Mouse (Mus musculus) stomach, postnatal 0 days (tissue): ENCODE measurements at regions not wholly inside any gene's neighbourhood (a gene's known extent, or its start where the extent isn't known, plus 50 kb on each side); places are given as distances from the start of the nearest gene placed in this dataset.

Source experiments
- ATAC-seq: fragments of 200-750 bp; cut with Nextera tagmentation; 2 replicates; pipeline ENCODE4 v1.8.0; 2017; ENCODE audit not compliant: low FRiP score, low TSS enrichment
- DNase-seq: peaks from one replicate; pipeline ENCODE4 v3.0.0-alpha.2; 2016; ENCODE audit warnings: low spot score
- H3K27ac ChIP-seq: fragments of 300-500 bp; sonication (generic); replicated peaks from 2 replicates; pipeline ENCODE4 v1.5.1; 2014; ENCODE audit warnings: mild to moderate bottlenecking, control low read depth
- H3K27me3 ChIP-seq: fragments of 300-500 bp; sonication (generic); 2 replicates; pipeline ENCODE4 v1.6.1; 2014; ENCODE audit warnings: low read length; ENCODE audit not compliant: control insufficient read depth, insufficient read depth
- H3K36me3 ChIP-seq: fragments of 300-500 bp; sonication (generic); 2 replicates; pipeline ENCODE4 v1.6.1; 2014; ENCODE audit warnings: low read length, mixed read lengths; ENCODE audit not compliant: control insufficient read depth, insufficient read depth
- H3K4me1 ChIP-seq: fragments of 300-500 bp; sonication (generic); replicated peaks from 2 replicates; pipeline ENCODE4 v1.6.1; 2014; ENCODE audit warnings: antibody characterized with exemption; ENCODE audit not compliant: control insufficient read depth, insufficient read depth
- H3K4me2 ChIP-seq: fragments of 300-500 bp; sonication (generic); replicated peaks from 2 replicates; pipeline ENCODE4 v1.6.1; 2014; ENCODE audit warnings: low read depth, mild to moderate bottlenecking, control low read depth, moderate library complexity
- H3K4me3 ChIP-seq: fragments of 300-500 bp; sonication (generic); 2 replicates; pipeline ENCODE4 v1.5.1; 2014; ENCODE audit warnings: low read depth, low read length, control low read depth
- H3K9ac ChIP-seq: fragments of 300-500 bp; sonication (generic); 2 replicates; pipeline ENCODE4 v1.6.1; 2014; ENCODE audit warnings: mild to moderate bottlenecking, low read length, control low read depth, mixed read lengths
- H3K9me3 ChIP-seq: fragments of 300-500 bp; sonication (generic); 2 replicates; pipeline ENCODE4 v1.6.1; 2016; ENCODE audit warnings: low read length; ENCODE audit not compliant: control insufficient read depth
- CTCF ChIP-seq: IDR thresholded peaks from 2 replicates; pipeline ENCODE4 v1.5.1; 2016; ENCODE audit warnings: antibody characterized with exemption, low read depth, mild to moderate bottlenecking, moderate library complexity
- EP300 ChIP-seq: optimal IDR thresholded peaks from 2 replicates; pipeline ENCODE3; 2016; ENCODE audit warnings: antibody characterized with exemption
- WGBS: fragments of 180-500 bp; shearing (Covaris S2); extraction: QIAGEN DNeasy Blood & Tissue Kit; methylation state at CpG from one replicate; pipeline ENCODE4 v1.1.7; 2014; 5-methylcytosine and 5-hydroxymethylcytosine counted together

DNA sequence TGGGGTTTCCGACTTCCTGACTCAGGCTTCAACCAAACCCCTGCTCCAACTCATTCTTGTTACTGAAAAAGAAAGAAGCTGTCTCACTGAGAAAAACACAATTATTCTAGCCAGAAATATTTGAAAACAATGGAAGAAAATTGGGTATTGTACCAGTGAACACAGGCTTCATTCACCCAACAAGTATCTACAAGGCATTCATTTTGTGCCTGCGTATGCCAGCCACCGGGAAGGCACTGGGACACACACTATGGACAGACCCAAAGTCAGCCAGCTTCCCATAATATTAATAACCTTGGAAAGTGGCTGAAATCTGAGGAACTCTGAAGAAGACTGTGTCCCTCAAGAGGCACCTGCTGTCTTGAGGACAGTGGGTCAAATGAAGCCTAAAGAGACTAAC, 175.5 kb upstream of the Noct start:
- H3K4me2 ChIP-seq = no peak overlapping the region
- 91% methylated on average over 3 of the region's 3 CpGs for WGBS
- H3K9me3 ChIP-seq = no peaks in the 10 kb centered on the region
- H3K27ac ChIP-seq = no peak overlapping the region
- H3K36me3 ChIP-seq = no peaks in the 10 kb centered on the region
- ATAC-seq (no peak), DNase-seq (no peak)
- H3K9ac ChIP-seq = no peak overlapping the region
- no peak overlapping the region for H3K4me3 ChIP-seq
- no peaks in the 10 kb centered on the region for H3K27me3 ChIP-seq
- TF ChIP-seq CTCF = no peak
- TF ChIP-seq EP300 = no peak
- no peaks in the 10 kb centered on the region for H3K4me1 ChIP-seq

DNA sequence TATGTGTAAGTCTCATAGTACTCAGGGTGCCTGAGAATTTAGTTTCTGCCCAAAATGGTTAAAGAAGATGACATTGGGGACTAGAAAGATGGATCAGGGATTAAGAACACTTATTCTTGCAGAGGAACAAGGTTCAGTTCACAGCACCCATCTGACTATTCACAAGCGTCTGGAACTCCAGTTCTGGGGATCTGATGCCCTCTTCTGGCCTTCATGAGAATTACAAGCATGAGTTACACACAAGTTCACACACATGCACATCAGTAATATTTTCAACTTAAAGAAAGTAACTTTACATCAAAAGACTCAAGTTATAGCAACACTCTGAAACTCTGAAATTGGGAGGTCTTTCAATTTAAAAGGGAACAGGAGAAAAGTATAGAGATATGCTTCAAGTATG, 174.1 kb upstream of the Noct start:
- H3K9ac ChIP-seq = no peak overlapping the region
- no peaks in the 10 kb centered on the region for H3K9me3 ChIP-seq
- no peak overlapping the region for H3K4me2 ChIP-seq
- DNase-seq (no peak), ATAC-seq (no peak)
- H3K4me3 ChIP-seq = no peak overlapping the region
- WGBS = 98% methylated on average over 1 of the region's 1 CpGs
- no peaks in the 10 kb centered on the region for H3K36me3 ChIP-seq
- TF ChIP-seq EP300 (no peak), CTCF (peak; percentile 21; the same call in 1 of the 2 replicates)
- no peak overlapping the region for H3K27ac ChIP-seq
- no peaks in the 10 kb centered on the region for H3K27me3 ChIP-seq
- no peaks in the 10 kb centered on the region for H3K4me1 ChIP-seq

DNA sequence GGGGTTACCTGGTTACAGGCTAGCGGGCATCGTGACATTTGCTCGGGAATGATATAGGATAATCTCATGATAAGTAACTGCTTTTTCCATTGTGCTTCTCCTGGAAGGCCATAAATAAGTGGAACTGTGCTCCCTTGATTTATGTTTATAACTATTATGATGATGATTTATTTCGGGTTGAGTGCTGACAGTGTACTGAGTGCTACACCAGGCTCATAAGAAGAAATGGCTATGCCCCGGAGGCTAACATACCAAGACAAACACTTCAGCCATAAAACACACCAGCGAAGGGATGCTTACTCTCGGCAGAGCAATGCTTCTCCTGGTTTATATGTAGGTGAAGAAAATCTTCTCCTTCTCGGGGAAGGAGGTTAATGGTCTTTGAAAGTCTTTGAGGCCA, 169.2 kb upstream of the Noct start:
- ATAC-seq (no peak), DNase-seq (no peak)
- Histone ChIP-seq H3K4me1 (no peaks in the 10 kb centered on the region), H3K9me3 (no peaks in the 10 kb centered on the region), H3K4me2 (no peak overlapping the region), H3K27ac (no peak overlapping the region), H3K36me3 (no peaks in the 10 kb centered on the region), H3K27me3 (no peaks in the 10 kb centered on the region), H3K4me3 (no peak overlapping the region), H3K9ac (no peak overlapping the region)
- TF ChIP-seq EP300 = no peak
- no peak for TF ChIP-seq CTCF
- 72% methylated on average over 8 of the region's 8 CpGs for WGBS

DNA sequence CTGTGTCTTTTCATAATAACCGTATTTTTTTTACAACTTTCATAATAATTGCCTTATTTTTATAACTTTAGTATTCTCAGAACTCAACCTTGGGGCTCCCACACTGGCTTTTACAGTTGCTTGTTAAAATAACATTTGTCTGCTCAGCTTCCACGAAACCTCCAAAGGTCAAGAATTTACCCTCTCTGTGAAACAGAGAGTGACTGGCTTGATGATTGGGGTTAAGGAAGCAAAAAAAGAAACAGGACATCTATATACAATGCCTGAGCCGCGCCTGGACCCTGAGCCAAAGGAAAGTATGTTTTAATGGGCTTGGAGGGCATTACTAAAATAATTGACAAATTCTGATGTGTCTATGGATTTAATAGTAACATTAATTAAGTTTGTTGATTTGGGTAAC, 160.0 kb upstream of the Noct start:
- no peak overlapping the region for H3K4me2 ChIP-seq
- H3K4me3 ChIP-seq = no peak overlapping the region
- TF ChIP-seq EP300 (no peak), CTCF (no peak)
- DNase-seq = no peak
- no peaks in the 10 kb centered on the region for H3K9me3 ChIP-seq
- ATAC-seq = no peak
- WGBS = 45% methylated on average over 4 of the region's 4 CpGs
- no peak overlapping the region for H3K27ac ChIP-seq
- H3K4me1 ChIP-seq = no peaks in the 10 kb centered on the region
- H3K36me3 ChIP-seq = no peaks in the 10 kb centered on the region
- H3K27me3 ChIP-seq = no peaks in the 10 kb centered on the region
- H3K9ac ChIP-seq = no peak overlapping the region

DNA sequence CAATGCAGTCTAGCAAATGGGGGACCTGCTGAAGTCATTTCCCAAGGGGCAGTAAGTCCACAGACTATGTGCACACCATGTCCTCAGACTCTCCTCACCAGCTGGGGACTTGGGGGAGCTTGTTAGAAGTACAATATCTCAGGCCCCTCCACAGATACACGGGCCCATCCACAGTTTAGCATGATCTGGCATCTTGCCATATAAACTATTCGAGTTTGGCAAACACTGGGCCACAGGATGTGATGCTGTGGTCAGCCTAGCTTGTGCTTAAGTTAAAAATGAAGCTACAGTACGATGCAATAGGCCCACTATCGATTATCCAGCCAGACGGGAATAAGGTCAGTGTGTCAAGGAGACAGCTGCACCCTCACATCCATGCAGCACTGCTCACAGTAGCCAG, 157.9 kb upstream of the Noct start:
- no peak for TF ChIP-seq CTCF
- no peak for TF ChIP-seq EP300
- Histone ChIP-seq H3K9me3 (no peaks in the 10 kb centered on the region), H3K4me1 (no peaks in the 10 kb centered on the region), H3K27me3 (no peaks in the 10 kb centered on the region), H3K27ac (no peak overlapping the region), H3K4me2 (no peak overlapping the region), H3K9ac (no peak overlapping the region), H3K36me3 (no peaks in the 10 kb centered on the region), H3K4me3 (no peak overlapping the region)
- DNase-seq (no peak), ATAC-seq (no peak)
- WGBS = 33% methylated on average over 5 of the region's 5 CpGs

DNA sequence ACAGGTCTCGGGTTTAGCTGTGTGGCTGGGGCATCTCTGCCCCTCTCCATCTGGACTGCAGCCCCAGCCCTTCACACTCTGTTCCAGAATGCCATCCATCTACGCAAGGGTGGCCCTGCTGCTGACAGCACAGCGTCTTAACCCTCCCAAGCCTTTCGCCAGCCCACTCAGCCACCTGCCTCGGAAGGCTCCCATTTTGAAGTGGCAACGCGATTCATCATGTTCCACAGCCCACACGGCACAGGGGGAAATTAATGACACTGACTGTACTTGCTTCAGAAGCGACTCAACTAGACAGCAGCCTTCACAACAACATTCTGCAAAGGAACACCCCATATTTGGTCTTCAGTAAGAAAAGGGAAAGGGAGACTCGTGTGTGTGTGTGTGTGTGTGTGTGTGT, 151.8 kb upstream of the Noct start:
- H3K9ac ChIP-seq = no peak overlapping the region
- H3K27me3 ChIP-seq = no peaks in the 10 kb centered on the region
- 0 out of 2 replicates have a peak, but pooled peaks cover 2% of the 10 kb centered on the region for H3K4me1 ChIP-seq
- ATAC-seq (no peak), DNase-seq (no peak)
- no peaks in the 10 kb centered on the region for H3K9me3 ChIP-seq
- WGBS = 64% methylated on average over 10 of the region's 10 CpGs
- H3K36me3 ChIP-seq = no peaks in the 10 kb centered on the region
- no peak for TF ChIP-seq EP300
- no peak for TF ChIP-seq CTCF
- H3K4me2 ChIP-seq = no peak overlapping the region
- H3K27ac ChIP-seq = no peak overlapping the region
- H3K4me3 ChIP-seq = no peak overlapping the region
